Mouse (Mus musculus) stomach, postnatal 0 days (tissue): Measurements from ENCODE around the gene Wnt4. TPM values are rescaled to one million over a fixed set of nuclear protein-coding genes. Genes with fewer than 3 reads are reported as not detected.
A peak's percentile ranks its signal among the peaks of the same experiment; 100 is the strongest.

Experiments
- ATAC-seq: fragments of 200-750 bp; cut with Nextera tagmentation; 2 replicates; pipeline ENCODE4 v1.8.0; 2017; ENCODE audit not compliant: low FRiP score, low TSS enrichment
- DNase-seq: peaks from one replicate; pipeline ENCODE4 v3.0.0-alpha.2; 2016; ENCODE audit warnings: low spot score
- H3K27ac ChIP-seq: fragments of 300-500 bp; sonication (generic); replicated peaks from 2 replicates; pipeline ENCODE4 v1.5.1; 2014; ENCODE audit warnings: mild to moderate bottlenecking, control low read depth
- H3K27me3 ChIP-seq: fragments of 300-500 bp; sonication (generic); 2 replicates; pipeline ENCODE4 v1.6.1; 2014; ENCODE audit warnings: low read length; ENCODE audit not compliant: control insufficient read depth, insufficient read depth
- H3K36me3 ChIP-seq: fragments of 300-500 bp; sonication (generic); 2 replicates; pipeline ENCODE4 v1.6.1; 2014; ENCODE audit warnings: low read length, mixed read lengths; ENCODE audit not compliant: control insufficient read depth, insufficient read depth
- H3K4me1 ChIP-seq: fragments of 300-500 bp; sonication (generic); replicated peaks from 2 replicates; pipeline ENCODE4 v1.6.1; 2014; ENCODE audit warnings: antibody characterized with exemption; ENCODE audit not compliant: control insufficient read depth, insufficient read depth
- H3K4me2 ChIP-seq: fragments of 300-500 bp; sonication (generic); replicated peaks from 2 replicates; pipeline ENCODE4 v1.6.1; 2014; ENCODE audit warnings: low read depth, mild to moderate bottlenecking, control low read depth, moderate library complexity
- H3K4me3 ChIP-seq: fragments of 300-500 bp; sonication (generic); 2 replicates; pipeline ENCODE4 v1.5.1; 2014; ENCODE audit warnings: low read depth, low read length, control low read depth
- H3K9ac ChIP-seq: fragments of 300-500 bp; sonication (generic); 2 replicates; pipeline ENCODE4 v1.6.1; 2014; ENCODE audit warnings: mild to moderate bottlenecking, low read length, control low read depth, mixed read lengths
- H3K9me3 ChIP-seq: fragments of 300-500 bp; sonication (generic); 2 replicates; pipeline ENCODE4 v1.6.1; 2016; ENCODE audit warnings: low read length; ENCODE audit not compliant: control insufficient read depth
- CTCF ChIP-seq: IDR thresholded peaks from 2 replicates; pipeline ENCODE4 v1.5.1; 2016; ENCODE audit warnings: antibody characterized with exemption, low read depth, mild to moderate bottlenecking, moderate library complexity
- EP300 ChIP-seq: optimal IDR thresholded peaks from 2 replicates; pipeline ENCODE3; 2016; ENCODE audit warnings: antibody characterized with exemption
- WGBS: fragments of 180-500 bp; shearing (Covaris S2); extraction: QIAGEN DNeasy Blood & Tissue Kit; methylation state at CpG from one replicate; pipeline ENCODE4 v1.1.7; 2014; 5-methylcytosine and 5-hydroxymethylcytosine counted together
- polyA plus RNA-seq: library from polyadenylated mRNA; unstranded; fragments of >200 nt; fragmentation: Nextera tagmentation; extraction: Ambion mirVana; gene quantifications from 2 replicates; pipeline ENCODE4 v1.2.1, GENCODE M21; 2015

The Wnt4 gene
- polyA plus RNA-seq, 1 experiment from 2014 or later = 45.3 TPM

DNA sequence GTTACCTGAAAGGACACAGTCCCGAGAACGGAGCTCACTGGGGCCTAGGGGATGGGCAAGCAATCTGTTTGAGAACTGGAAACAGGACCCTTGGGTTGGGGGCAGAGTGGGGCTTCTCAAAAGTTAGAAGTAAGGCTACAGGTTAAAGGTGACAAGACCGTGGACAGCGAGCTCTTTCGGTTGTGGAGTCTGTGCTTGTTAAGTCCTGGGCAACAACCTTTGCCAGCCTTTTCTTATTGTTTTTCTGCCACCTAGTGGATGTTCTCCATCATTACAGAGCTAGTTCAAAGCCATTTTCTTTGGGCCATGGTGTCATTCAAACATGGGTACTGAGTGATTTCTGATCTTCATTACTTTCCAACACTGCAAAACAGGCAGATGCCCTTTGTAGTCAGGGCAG is 31.1 kb downstream of the Wnt4 start:
- Histone ChIP-seq H3K9me3 (no peaks in the 10 kb centered on the region), H3K9ac (no peak overlapping the region), H3K27ac (no peak overlapping the region), H3K36me3 (no peaks in the 10 kb centered on the region), H3K27me3 (no peaks in the 10 kb centered on the region), H3K4me2 (no peak overlapping the region), H3K4me3 (no peak overlapping the region), H3K4me1 (no peaks in the 10 kb centered on the region)
- DNase-seq (no peak), ATAC-seq (no peak)
- TF ChIP-seq EP300 (no peak), CTCF (peak; percentile 85)
- 36% methylated on average over 5 of the region's 5 CpGs for WGBS

DNA sequence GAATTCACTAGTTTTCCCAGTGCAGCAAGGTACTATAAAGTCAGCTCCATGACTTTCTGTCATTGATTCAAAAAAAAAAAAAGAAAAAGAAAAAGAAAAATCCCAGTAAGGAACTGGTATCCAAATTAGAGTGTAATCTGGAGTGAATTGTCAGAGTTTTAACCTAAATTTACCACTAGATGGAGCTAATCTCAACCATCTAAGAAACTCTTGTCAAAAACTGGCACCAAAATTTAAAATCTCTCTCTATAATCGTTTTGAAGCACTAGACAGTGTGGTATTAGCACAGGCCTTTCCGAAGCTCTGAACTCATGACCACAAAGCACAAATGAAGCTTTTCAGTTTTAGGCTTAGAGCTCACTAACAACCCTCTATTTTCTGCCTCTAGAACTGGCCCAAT is 36.2 kb downstream of the Wnt4 start:
- H3K4me3 ChIP-seq = no peak overlapping the region
- no peak for ATAC-seq

DNA sequence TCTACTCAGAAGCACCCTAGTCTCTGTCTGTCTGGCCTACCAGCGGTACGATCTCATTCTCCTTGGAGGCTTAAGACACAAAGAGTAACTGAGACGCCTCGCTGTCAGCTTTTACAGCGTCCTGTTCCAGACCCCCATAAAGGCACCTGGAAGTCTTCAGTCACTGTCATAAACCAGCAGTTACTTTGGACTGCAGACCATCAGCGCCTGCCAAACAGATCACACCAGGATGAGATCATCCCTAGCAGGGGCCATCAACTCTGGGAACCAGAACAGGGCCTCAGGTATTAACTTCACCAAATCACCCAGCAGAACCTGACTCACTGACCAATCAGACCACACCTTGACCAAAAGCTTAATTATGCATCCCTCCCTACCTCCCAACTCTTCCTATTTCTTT is 37.3 kb downstream of the Wnt4 start:
- WGBS = 34% methylated on average over 6 of the region's 6 CpGs
- no peak overlapping the region for H3K9ac ChIP-seq

More for the DNA sequence above, 36.2 kb downstream of the Wnt4 start:
- H3K27me3 ChIP-seq = no peaks in the 10 kb centered on the region
- no peaks in the 10 kb centered on the region for H3K9me3 ChIP-seq
- no peak for DNase-seq
- TF ChIP-seq CTCF = peak; percentile 66
- no peak for TF ChIP-seq EP300
- no peak overlapping the region for H3K9ac ChIP-seq
- 0 out of 2 replicates have a peak, but pooled peaks cover 6% of the 10 kb centered on the region for H3K36me3 ChIP-seq
- H3K27ac ChIP-seq = no peak overlapping the region
- WGBS = 26% methylated on average over 2 of the region's 2 CpGs
- no peaks in the 10 kb centered on the region for H3K4me1 ChIP-seq
- no peak overlapping the region for H3K4me2 ChIP-seq

GRCm38 (mm10) chr4:137315061-137315460 is 37.8 kb downstream of the Wnt4 start:
- ATAC-seq (no peak), DNase-seq (no peak)
- H3K4me2 ChIP-seq = no peak overlapping the region
- no peaks in the 10 kb centered on the region for H3K4me1 ChIP-seq
- H3K27ac ChIP-seq = no peak overlapping the region
- H3K4me3 ChIP-seq = no peak overlapping the region
- no peaks in the 10 kb centered on the region for H3K27me3 ChIP-seq
- H3K9me3 ChIP-seq = no peaks in the 10 kb centered on the region
- H3K9ac ChIP-seq = no peak overlapping the region
- WGBS = 88% methylated on average over 2 of the region's 2 CpGs
- 0 out of 2 replicates have a peak, but pooled peaks cover 6% of the 10 kb centered on the region for H3K36me3 ChIP-seq
- TF ChIP-seq CTCF (no peak), EP300 (no peak)

More for the DNA sequence above, 37.3 kb downstream of the Wnt4 start:
- Histone ChIP-seq H3K36me3 (0 out of 2 replicates have a peak, but pooled peaks cover 6% of the 10 kb centered on the region), H3K27me3 (no peaks in the 10 kb centered on the region), H3K4me3 (no peak overlapping the region), H3K27ac (no peak overlapping the region), H3K9me3 (no peaks in the 10 kb centered on the region), H3K4me1 (no peaks in the 10 kb centered on the region), H3K4me2 (no peak overlapping the region)
- DNase-seq (no peak), ATAC-seq (no peak)
- no peak for TF ChIP-seq CTCF
- TF ChIP-seq EP300 = no peak

- no peak overlapping the region for H3K4me2 ChIP-seq
- no peak overlapping the region for H3K27ac ChIP-seq
- WGBS = 76% methylated on average over 4 of the region's 4 CpGs
- no peak overlapping the region for H3K9ac ChIP-seq
- H3K27me3 ChIP-seq = no peaks in the 10 kb centered on the region
- no peak for DNase-seq
- H3K4me1 ChIP-seq = no peaks in the 10 kb centered on the region
- no peak for ATAC-seq
- H3K36me3 ChIP-seq = 0 out of 2 replicates have a peak, but pooled peaks cover 6% of the 10 kb centered on the region
- H3K4me3 ChIP-seq = no peak overlapping the region
- peak; percentile 52 for TF ChIP-seq CTCF
- no peak for TF ChIP-seq EP300
- no peaks in the 10 kb centered on the region for H3K9me3 ChIP-seq
Measured at GRCm38 (mm10) chr4:137316027-137316770, 38.9 kb downstream of the Wnt4 start.

- Histone ChIP-seq H3K36me3 (peaks cover 14% of the 10 kb centered on the region), H3K4me2 (no peak overlapping the region), H3K4me3 (no peak overlapping the region), H3K9ac (no peak overlapping the region), H3K27ac (no peak overlapping the region), H3K4me1 (no peaks in the 10 kb centered on the region), H3K9me3 (no peaks in the 10 kb centered on the region), H3K27me3 (no peaks in the 10 kb centered on the region)
- no peak for ATAC-seq
- 76% methylated on average over 6 of the region's 6 CpGs for WGBS
- no peak for DNase-seq
- TF ChIP-seq CTCF = no peak
Measured at GRCm38 (mm10) chr4:137324926-137325325, 47.6 kb downstream of the Wnt4 start.
